Mouse (Mus musculus): ENCODE data around the gene Shisa5. TPM values are rescaled to one million over a fixed set of nuclear protein-coding genes. Genes with fewer than 3 reads are reported as not detected.

Shisa5 gene
- total RNA-seq, 2 experiments from 2014 or later: 56.5 to 58.4 TPM

DNA sequence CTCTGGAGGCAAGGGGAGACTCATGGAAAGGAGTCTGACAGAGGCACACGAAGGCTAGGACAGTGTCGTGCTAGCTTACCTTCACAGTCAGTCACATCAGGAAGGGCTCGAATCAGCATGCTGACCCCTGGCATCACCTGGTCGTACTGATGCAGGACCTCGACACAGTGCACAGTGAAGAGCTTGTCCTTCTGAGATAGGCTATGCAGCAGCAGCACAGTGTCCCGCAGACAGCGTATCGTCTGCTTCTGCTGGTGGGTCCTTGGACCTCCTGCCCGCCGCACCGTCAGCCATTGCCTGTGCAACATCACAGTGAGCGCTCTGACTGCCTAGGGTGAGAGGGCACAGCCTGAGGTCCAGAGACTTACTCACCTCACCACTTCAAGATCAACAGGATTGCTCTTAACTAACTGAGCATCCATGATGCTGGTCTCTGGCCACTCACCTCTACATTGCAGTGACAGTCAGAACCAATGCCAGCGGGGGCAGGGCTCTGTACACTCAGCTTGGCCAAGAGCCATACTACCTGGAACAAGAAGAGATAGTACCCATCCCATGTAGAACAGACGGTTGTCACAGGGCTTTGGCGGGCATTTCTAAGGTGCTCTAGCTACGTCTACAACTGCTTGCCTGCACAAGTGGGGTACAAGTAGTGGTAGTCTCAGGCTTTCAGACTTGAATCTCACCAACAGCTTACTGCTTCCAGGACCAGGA, 22.0 kb downstream of the Shisa5 start:
- no peak for DNase-seq (ENCODE audit: low spot score in 2 of 2)
- TF ChIP-seq CTCF (conservative IDR thresholded peaks at IDR 0.05): no peak
- H3K4me3 ChIP-seq: no peak overlapping the region
- H3K27ac ChIP-seq: peak overlapping the region; percentile 90

DNA sequence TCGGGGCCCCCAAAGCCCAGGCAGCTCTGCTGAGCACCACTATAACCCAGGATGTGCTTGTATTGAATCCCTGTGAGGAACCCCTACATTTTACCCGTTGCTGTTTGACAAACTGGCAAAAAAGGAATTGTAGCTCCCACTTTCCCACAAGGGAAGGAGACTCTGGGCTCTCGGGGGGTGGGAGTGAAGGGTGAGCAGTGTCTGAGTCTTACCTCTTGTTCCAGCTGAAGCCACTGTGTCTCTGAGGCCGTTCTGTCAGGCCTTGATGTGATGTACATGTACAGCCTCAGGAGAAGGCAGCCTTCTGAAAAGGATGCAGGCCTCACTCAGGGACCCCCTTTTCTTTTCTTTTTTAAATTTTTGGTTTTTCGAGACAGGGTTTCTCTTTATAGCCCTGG, 22.5 kb downstream of the Shisa5 start:
- no peak for TF ChIP-seq CTCF (conservative IDR thresholded peaks at IDR 0.05)
- Histone ChIP-seq H3K27ac (no peak overlapping the region), H3K4me3 (no peak overlapping the region)
- no peak for DNase-seq (ENCODE audit: low spot score in 2 of 2)

DNA sequence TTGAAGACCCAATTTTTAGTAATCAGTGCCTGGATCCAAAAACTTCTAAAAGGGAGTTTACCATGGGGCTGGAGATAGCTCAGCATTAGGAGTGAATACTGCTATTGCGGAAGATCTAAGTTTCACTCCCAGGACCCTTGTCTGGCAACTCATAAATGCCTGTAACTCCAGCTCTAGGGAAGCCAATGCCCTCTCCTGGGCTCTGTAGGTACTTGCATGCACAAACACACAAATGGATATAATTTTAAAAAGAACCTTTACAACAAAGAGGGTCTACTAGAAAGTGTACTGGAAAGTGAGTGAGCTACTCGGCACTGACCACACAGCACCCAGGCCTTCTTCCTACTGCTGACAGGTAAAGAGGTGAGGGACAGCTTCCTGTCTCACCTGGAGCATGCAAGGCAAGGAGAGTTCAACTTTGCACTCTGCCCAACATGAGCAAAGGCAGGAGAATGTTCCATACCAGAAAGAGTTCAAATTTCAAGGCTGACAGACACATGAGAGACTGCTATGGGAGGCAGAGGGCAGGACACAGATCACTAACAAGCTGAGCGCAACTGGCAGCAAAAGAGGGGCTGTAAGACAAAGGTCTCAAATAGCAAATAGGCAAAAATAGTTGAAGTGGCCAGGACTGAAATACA, 29.9 kb downstream of the Shisa5 start:
- Histone ChIP-seq H3K27ac (no peak overlapping the region), H3K4me3 (no peak overlapping the region)
- peak; percentile 59 for TF ChIP-seq CTCF (conservative IDR thresholded peaks at IDR 0.05)
- DNase-seq (ENCODE audit: low spot score in 2 of 2): no peak

DNA sequence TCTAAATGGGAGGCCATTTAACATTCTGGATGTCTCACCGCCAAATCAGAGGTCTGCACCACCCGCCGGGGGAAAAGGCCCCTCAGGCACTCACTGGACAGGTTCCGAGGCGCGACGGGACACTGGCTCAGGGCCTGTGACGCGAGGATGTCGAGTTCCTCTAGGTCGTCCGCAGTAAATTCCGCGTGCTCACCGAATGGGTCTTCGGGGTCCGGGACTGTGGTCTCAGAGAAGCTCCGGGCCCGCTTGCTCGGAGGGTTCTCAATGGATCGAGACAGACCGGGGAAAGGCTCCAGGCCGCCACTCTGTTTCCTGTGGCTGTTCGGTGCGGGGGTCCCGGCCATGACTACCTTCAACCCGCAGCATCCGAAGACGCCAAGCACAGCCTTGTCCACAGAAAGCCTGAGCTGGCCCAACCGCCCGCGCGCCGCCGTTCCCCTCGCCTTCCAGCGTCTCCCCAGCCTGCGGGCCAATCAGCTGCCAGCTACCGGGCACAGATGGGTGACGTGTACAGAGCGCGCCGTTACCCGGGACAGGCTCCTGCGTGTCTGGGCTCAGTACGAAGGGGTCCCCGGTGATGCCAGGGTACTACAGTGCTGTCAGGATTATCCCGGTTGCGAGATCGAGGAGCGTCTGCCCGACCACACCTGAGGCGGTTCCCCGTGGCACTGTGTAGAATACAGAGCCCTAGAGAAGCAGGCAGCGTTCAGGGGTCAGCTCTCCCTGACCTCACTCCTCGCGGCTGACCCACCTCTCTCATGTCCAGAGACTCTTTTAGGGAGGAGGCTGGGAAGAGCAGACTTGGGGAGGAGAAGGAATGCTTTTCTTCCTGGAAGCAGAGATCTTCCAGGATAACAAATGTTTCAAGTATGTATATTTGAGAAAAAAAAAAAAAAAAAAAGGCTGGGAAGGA, 35.6 kb downstream of the Shisa5 start, which contains the start of gene Atrip:
TSS of gene Atrip (minus strand) at position 464 of the 913 bp plus-strand sequence.
- Histone ChIP-seq H3K4me3 (peak within 1 kb of the TSS; percentile 82), H3K27ac (peak within 1 kb of the TSS; percentile 94)
- TF ChIP-seq CTCF (conservative IDR thresholded peaks at IDR 0.05): 0 out of 2 replicates have a peak, but pooled peaks have one; percentile 9
- peak; percentile 95 for DNase-seq (ENCODE audit: low spot score in 2 of 2)

GRCm38 (mm10) chr9:109080516-109080915, 42.2 kb downstream of the Shisa5 start:
- no peak overlapping the region for H3K4me3 ChIP-seq
- TF ChIP-seq CTCF (conservative IDR thresholded peaks at IDR 0.05): no peak
- no peak overlapping the region for H3K27ac ChIP-seq
- no peak for DNase-seq (ENCODE audit: low spot score in 2 of 2)

GRCm38 (mm10) chr9:109081749-109082123, 43.4 kb downstream of the Shisa5 start:
- Histone ChIP-seq H3K27ac (peak overlapping the region; percentile 89), H3K4me3 (peak overlapping the region; percentile 88)
- DNase-seq (ENCODE audit: low spot score in 2 of 2): no peak
- no peak for TF ChIP-seq CTCF (conservative IDR thresholded peaks at IDR 0.05)

DNA sequence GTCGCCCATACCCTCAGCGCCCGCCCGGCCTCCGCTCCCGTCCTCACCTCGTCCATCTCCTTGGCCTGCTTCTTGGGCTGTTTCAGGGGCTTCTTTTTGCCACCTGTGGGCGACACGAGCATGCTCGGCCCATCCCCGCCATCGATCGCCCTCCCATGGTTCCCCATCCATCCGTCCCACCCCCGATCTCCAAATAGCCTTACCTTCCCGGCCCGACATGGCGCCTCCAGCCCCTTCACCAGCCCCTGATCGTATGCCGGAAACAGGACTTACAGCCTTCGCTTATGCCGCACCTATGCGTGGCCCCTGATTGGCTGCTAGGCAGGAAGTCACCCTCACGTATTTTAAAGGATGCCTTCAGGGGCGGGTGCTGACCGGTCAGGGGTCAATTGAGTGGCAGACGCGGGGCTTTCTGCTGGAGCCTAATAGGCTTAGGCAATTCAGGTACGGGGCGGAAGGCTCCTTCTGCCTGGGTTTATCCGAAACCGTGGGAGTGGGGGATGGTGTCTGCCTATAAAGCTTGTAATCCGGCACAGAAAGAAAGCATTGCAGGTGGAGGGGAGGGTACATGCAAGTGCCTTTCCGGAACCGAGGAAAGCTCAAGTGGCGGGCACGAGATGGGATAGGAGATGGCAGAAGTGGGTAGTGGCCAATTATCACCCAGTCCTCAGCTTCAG, 43.9 kb downstream of the Shisa5 start, which contains the start of the genes Ccdc51 and Tma7:
TSS of gene Ccdc51 (plus strand) at position 370 of the 677 bp plus-strand sequence.
TSS of gene Tma7 (minus strand) at position 464 of the 677 bp plus-strand sequence.
- DNase-seq (ENCODE audit: low spot score in 2 of 2): peak; percentile 84 to 91
- Histone ChIP-seq H3K4me3 (peak within 1 kb of the TSS; percentile 88), H3K27ac (peak within 1 kb of the TSS; percentile 89)
- no peak for TF ChIP-seq CTCF (conservative IDR thresholded peaks at IDR 0.05)

GRCm38 (mm10) chr9:109084922-109085321, 46.6 kb downstream of the Shisa5 start:
- no peak overlapping the region for H3K4me3 ChIP-seq
- no peak overlapping the region for H3K27ac ChIP-seq
- no peak for DNase-seq (ENCODE audit: low spot score in 2 of 2)
- peak; percentile 74 for TF ChIP-seq CTCF (conservative IDR thresholded peaks at IDR 0.05)

DNA sequence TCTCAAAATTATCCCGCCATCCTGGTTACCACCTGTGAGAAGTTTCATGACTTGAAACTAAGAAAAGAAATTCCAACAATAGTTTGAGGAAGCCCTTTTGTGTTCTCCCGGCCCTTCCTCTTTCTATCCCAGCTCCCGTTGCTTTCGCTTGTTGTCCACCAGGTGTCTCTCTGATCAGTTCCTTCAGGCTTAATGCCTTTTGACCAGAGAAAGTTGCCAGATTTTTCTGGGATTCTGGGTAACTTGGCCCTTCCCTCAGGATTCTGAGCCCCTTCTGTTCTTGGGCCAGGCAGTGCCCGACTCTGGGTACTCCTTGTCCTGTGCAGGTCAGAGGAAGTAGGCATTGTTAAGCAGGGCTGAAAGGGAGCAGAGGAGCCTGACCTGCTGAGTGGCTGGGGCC, 49.6 kb downstream of the Shisa5 start:
- peak in 1 of 2 experiments; percentile 56 for DNase-seq (ENCODE audit: low spot score in 2 of 2)
- Histone ChIP-seq H3K27ac (peak overlapping the region; percentile 80), H3K4me3 (no peak overlapping the region)
- peak; percentile 90 for TF ChIP-seq CTCF (conservative IDR thresholded peaks at IDR 0.05)

GRCm38 (mm10) chr9:109090446-109090845, 52.1 kb downstream of the Shisa5 start:
- Histone ChIP-seq H3K27ac (no peak overlapping the region), H3K4me3 (no peak overlapping the region)
- TF ChIP-seq CTCF (conservative IDR thresholded peaks at IDR 0.05): no peak
- DNase-seq (ENCODE audit: low spot score in 2 of 2): no peak

GRCm38 (mm10) chr9:109091802-109092201, 53.4 kb downstream of the Shisa5 start:
- H3K27ac ChIP-seq: no peak overlapping the region
- no peak overlapping the region for H3K4me3 ChIP-seq
- no peak for TF ChIP-seq CTCF (conservative IDR thresholded peaks at IDR 0.05)
- DNase-seq (ENCODE audit: low spot score in 2 of 2): no peak

- no peak overlapping the region for H3K27ac ChIP-seq
- TF ChIP-seq CTCF (conservative IDR thresholded peaks at IDR 0.05): no peak
- DNase-seq (ENCODE audit: low spot score in 2 of 2): no peak
- no peak overlapping the region for H3K4me3 ChIP-seq
Measured at GRCm38 (mm10) chr9:109092799-109093198, 54.4 kb downstream of the Shisa5 start.
